Mouse (Mus musculus): ENCODE measurements at regions not wholly inside any gene's neighbourhood (a gene's known extent, or its start where the extent isn't known, plus 50 kb on each side); places are given as distances from the start of the nearest gene placed in this dataset.
"Not testable (repeated sequence)": the region's sequence is repeated elsewhere in the genome, so short reads cannot be mapped to it uniquely, and the experiment has no call there.

DNA sequence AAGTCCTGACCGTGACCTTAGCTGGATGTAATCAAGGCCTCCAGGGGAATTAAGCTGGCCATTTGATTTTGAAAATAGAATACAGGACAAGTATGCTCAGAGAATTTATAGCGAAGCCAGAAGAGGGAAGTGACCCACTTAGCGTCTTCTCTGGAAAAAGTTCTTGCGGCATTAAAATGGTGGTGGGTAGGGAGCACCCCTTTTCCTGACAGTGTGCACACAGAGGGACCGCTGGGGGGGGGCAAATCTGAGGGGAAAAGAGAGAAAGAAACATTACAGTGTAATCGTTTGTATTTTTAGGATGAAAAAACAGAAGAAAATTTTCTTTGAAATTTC lies 74.1 kb upstream of the Rpl34 start:
- in situ Hi-C loops (cut with MboI; ENCODE audit: low pct_unique_long_range_greater_than_20kb in 1 of 2, low sequenced_read_pairs in 2 of 2, unreplicated experiment in 1 of 2), result no loop called here

- in situ Hi-C loops (cut with MboI; ENCODE audit: low pct_unique_long_range_greater_than_20kb in 1 of 2, low sequenced_read_pairs in 2 of 2, unreplicated experiment in 1 of 2), result no loop called here
Observed at GRCm38 (mm10) chr3:130803591-130804326, 73.6 kb upstream of the Rpl34 start.

GRCm38 (mm10) chr3:130800016-130800415 lies 69.8 kb upstream of the Rpl34 start:
- in situ Hi-C loops (cut with MboI; ENCODE audit: low pct_unique_long_range_greater_than_20kb in 1 of 2, low sequenced_read_pairs in 2 of 2, unreplicated experiment in 1 of 2), result no loop called here

GRCm38 (mm10) chr3:130797956-130798355 lies 67.8 kb upstream of the Rpl34 start:
- in situ Hi-C loops (cut with MboI; ENCODE audit: low pct_unique_long_range_greater_than_20kb in 1 of 2, low sequenced_read_pairs in 2 of 2, unreplicated experiment in 1 of 2), result not testable (repeated sequence)

- in situ Hi-C loops (cut with MboI; ENCODE audit: low pct_unique_long_range_greater_than_20kb in 1 of 2, low sequenced_read_pairs in 2 of 2, unreplicated experiment in 1 of 2), result no loop called here
Observed at GRCm38 (mm10) chr3:130796531-130796930, 66.3 kb upstream of the Rpl34 start.

DNA sequence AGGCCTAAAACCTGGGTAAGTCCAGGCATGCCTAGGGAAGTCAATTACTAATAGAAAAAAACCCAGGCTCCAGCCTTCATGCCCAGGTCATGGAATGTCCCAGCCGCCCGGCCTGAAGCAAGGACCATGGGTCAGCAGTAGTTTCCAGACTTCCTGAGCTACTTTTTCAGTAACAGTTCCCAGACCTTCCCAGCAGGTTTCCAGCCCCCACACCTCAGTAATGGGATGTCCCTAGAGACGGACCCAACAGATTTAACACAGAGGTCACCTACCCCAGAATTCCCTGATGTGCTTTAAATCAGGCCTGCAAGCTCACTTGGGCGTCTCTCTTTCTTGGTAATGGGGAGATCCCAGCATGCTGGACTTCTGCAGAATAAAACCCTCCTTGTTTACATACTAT lies 65.2 kb upstream of the Rpl34 start:
- in situ Hi-C loops (cut with MboI; ENCODE audit: low pct_unique_long_range_greater_than_20kb in 1 of 2, low sequenced_read_pairs in 2 of 2, unreplicated experiment in 1 of 2), result no loop called here

- in situ Hi-C loops (cut with MboI; ENCODE audit: low pct_unique_long_range_greater_than_20kb in 1 of 2, low sequenced_read_pairs in 2 of 2, unreplicated experiment in 1 of 2), result no loop called here
Observed at GRCm38 (mm10) chr3:130794142-130794925, 64.1 kb upstream of the Rpl34 start.

GRCm38 (mm10) chr3:130780706-130781240 lies 50.6 kb upstream of the Rpl34 start:
- in situ Hi-C loops (cut with MboI; ENCODE audit: low pct_unique_long_range_greater_than_20kb in 1 of 2, low sequenced_read_pairs in 2 of 2, unreplicated experiment in 1 of 2), result no loop called here

Data from mouse embryonic stem cell (cell line).